ENCODE assay signal across 8 mouse cellular contexts in genomic region chr10:9272243-9272642, GRCm38 (mm10).
DNase-seq lines count a peak whose midpoint lies in the region; ATAC-seq and TF ChIP-seq lines count a peak whose summit lies in the region.

No protein-coding gene starts in this region.

- TF ChIP-seq CTCF in kidney, postnatal 0 days (IDR thresholded peaks at IDR 0.05; ENCODE audit: low read depth) = no peak

- H3K27ac ChIP-seq in kidney, postnatal 0 days = no peak overlapping the region
- no peak overlapping the region for H3K27ac ChIP-seq in hindbrain, embryonic 10.5 days
- H3K27ac ChIP-seq in midbrain, embryonic 15.5 days = peak overlapping the region; percentile 69
- no peak overlapping the region for H3K27ac ChIP-seq in kidney, embryonic 15.5 days

- H3K4me3 ChIP-seq in kidney, postnatal 0 days (replicated peaks; ENCODE audit: low read depth, low read length) = no peak overlapping the region
- H3K4me3 ChIP-seq in hindbrain, embryonic 10.5 days = no peak overlapping the region
- no peak overlapping the region for H3K4me3 ChIP-seq in midbrain, embryonic 15.5 days
- H3K4me3 ChIP-seq in kidney, embryonic 15.5 days (replicated peaks) = no peak overlapping the region

- H3K4me1 ChIP-seq in kidney, postnatal 0 days (replicated peaks; ENCODE audit: insufficient read depth, low read length) = no peaks in the 10 kb centered on the region
- peaks cover 24% of the 10 kb centered on the region for H3K4me1 ChIP-seq in hindbrain, embryonic 10.5 days (replicated peaks)
- H3K4me1 ChIP-seq in midbrain, embryonic 15.5 days = peaks cover 16% of the 10 kb centered on the region
- H3K4me1 ChIP-seq in kidney, embryonic 15.5 days = no peaks in the 10 kb centered on the region

- no peak for ATAC-seq in kidney, postnatal 0 days (replicated peaks; ENCODE audit: low FRiP score, low read depth)
- ATAC-seq in midbrain, embryonic 15.5 days (replicated peaks) = peak; percentile 91
- ATAC-seq in kidney, embryonic 15.5 days (replicated peaks; ENCODE audit: low FRiP score) = no peak

- peak; percentile 9 for DNase-seq in kidney, postnatal 0 days (ENCODE audit: low spot score)
- no peak for DNase-seq in kidney, postnatal 4 days
- DNase-seq in fat pad, adult 2 months (ENCODE audit: extremely low read depth, low read depth, low spot score) = peak; percentile 74
- DNase-seq in hindbrain, embryonic 10.5 days (ENCODE audit: low spot score) = peak; percentile 36
- no peak for DNase-seq in gastrocnemius, postnatal 10 days
- no peak for DNase-seq in right cerebral cortex, adult 18-20 months

- H3K9ac ChIP-seq in kidney, postnatal 0 days (ENCODE audit: low read depth, low read length) = no peak overlapping the region
- H3K9ac ChIP-seq in midbrain, embryonic 15.5 days = no peak overlapping the region
- H3K9ac ChIP-seq in kidney, embryonic 15.5 days = no peak overlapping the region

- H3K4me2 ChIP-seq in kidney, postnatal 0 days (ENCODE audit: low read length) = no peak overlapping the region
- H3K4me2 ChIP-seq in midbrain, embryonic 15.5 days = 0 out of 2 replicates have a peak overlapping the region, but pooled peaks have one; percentile 2
- no peak overlapping the region for H3K4me2 ChIP-seq in kidney, embryonic 15.5 days

- no peaks in the 10 kb centered on the region for H3K27me3 ChIP-seq in kidney, postnatal 0 days (ENCODE audit: insufficient read depth, low read length)
- no peaks in the 10 kb centered on the region for H3K27me3 ChIP-seq in hindbrain, embryonic 10.5 days (ENCODE audit: insufficient read depth, poor library complexity, severe bottlenecking)
- H3K27me3 ChIP-seq in midbrain, embryonic 15.5 days (replicated peaks) = no peaks in the 10 kb centered on the region
- no peaks in the 10 kb centered on the region for H3K27me3 ChIP-seq in kidney, embryonic 15.5 days

- WGBS in kidney, postnatal 0 days = 47% methylated on average over 5 of the region's 5 CpGs
- 48% methylated on average over 5 of the region's 5 CpGs for WGBS in hindbrain, embryonic 10.5 days
- WGBS in midbrain, embryonic 15.5 days = 7% methylated on average over 5 of the region's 5 CpGs
- WGBS in kidney, embryonic 15.5 days = 55% methylated on average over 5 of the region's 5 CpGs

- no peaks in the 10 kb centered on the region for H3K9me3 ChIP-seq in kidney, postnatal 0 days (replicated peaks; ENCODE audit: low read length)
- H3K9me3 ChIP-seq in hindbrain, embryonic 10.5 days = no peaks in the 10 kb centered on the region
- no peaks in the 10 kb centered on the region for H3K9me3 ChIP-seq in midbrain, embryonic 15.5 days
- H3K9me3 ChIP-seq in kidney, embryonic 15.5 days (replicated peaks) = no peaks in the 10 kb centered on the region

- no peaks in the 10 kb centered on the region for H3K36me3 ChIP-seq in kidney, postnatal 0 days (ENCODE audit: insufficient read depth, low read length)
- no peaks in the 10 kb centered on the region for H3K36me3 ChIP-seq in hindbrain, embryonic 10.5 days
- no peaks in the 10 kb centered on the region for H3K36me3 ChIP-seq in midbrain, embryonic 15.5 days (replicated peaks)
- H3K36me3 ChIP-seq in kidney, embryonic 15.5 days = no peaks in the 10 kb centered on the region

Comparison
In these comparisons a context has a peak if more than half of its experiments do, and no peak if none do; other contexts are left out.
1. DNase-seq: peak in kidney, postnatal 0 days (single experiment), fat pad, adult 2 months (single experiment) and hindbrain, embryonic 10.5 days (single experiment); none in kidney, postnatal 4 days (0 of 2), gastrocnemius, postnatal 10 days (single experiment) and right cerebral cortex, adult 18-20 months (single experiment).